Mouse (Mus musculus) heart, postnatal 4 days (tissue): ENCODE results near the gene Ell2. TPM values are rescaled to one million over a fixed set of nuclear protein-coding genes. Genes with fewer than 3 reads are reported as not detected.
"Not testable (repeated sequence)": the region's sequence is repeated elsewhere in the genome, so short reads cannot be mapped to it uniquely, and the experiment has no call there.

ENCODE experiments used
- DNase-seq: peaks from one replicate; pipeline ENCODE4 v3.0.0; 2021
- total RNA-seq, 2 experiments: library from RNA; stranded (reverse); gene quantifications; 2 replicates each; pipeline ENCODE4 v1.2.3; 2021

Gene Ell2
- 10 to 100 TPM in 1 of 2 experiments, 1 to 10 TPM in 1; 8.9 to 11.6 TPM for total RNA-seq

DNA sequence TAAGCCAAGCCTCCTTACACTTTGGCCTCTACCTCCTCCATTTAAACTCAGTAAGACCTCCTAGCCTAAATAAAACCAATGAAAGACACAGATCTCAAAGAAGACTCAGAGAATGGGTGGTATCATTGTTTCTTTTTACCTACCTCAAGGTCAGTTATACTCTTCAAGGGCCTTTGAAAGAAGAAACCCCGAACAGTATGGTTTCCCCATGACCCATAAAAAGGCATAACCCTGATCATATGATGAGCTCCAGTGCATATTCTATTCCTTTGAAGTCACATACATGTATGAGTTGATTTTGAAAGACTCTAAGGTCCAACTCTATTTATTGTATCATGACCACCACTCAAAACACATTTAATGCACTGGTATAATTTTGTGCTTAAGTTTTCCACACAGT, at the start of gene Ell2:
Ell2 (plus strand) TSS at position 301 of the 400 bp plus-strand sequence.
- DNase-seq, result no peak

DNA sequence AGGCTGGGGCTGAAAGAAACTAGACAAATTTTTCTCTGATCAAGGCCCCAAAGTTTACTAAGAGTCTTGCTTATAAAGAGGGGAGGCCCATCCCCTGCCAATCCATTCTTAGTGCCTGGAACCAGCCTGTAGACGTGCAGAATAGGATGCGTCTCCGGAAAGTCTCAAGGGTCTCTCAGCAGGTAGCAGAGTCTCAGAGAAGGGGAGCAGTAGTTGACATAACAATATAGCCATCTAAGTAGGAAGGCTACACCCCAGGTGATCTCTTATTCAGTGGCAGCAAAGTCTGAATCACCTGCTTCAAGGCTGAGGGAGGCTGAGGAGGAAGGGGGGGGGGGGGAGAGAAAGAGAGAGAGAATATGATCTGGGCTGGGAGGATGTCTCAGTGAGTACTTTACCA, 21.1 kb upstream of the Ell2 start:
- DNase-seq, result no peak

DNA sequence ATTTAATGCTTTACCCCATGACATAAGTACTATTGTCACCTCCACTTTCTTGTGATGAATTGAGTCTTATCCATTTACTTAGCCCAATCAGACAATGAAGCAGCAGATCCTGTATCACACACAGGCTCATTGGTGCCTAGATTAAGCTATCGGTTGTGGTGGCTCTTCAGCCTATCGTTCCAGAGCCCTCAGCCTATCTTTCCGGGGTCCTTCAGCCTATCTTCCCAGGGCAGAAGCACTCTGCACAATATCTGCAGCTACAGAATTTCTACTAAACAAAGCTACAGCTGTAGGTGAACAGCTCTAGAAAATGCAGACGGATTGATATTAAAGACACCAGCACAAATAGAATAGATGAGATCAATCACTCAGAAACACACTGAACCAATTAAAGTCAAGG, 19.6 kb upstream of the Ell2 start:
- DNase-seq, result no peak

DNA sequence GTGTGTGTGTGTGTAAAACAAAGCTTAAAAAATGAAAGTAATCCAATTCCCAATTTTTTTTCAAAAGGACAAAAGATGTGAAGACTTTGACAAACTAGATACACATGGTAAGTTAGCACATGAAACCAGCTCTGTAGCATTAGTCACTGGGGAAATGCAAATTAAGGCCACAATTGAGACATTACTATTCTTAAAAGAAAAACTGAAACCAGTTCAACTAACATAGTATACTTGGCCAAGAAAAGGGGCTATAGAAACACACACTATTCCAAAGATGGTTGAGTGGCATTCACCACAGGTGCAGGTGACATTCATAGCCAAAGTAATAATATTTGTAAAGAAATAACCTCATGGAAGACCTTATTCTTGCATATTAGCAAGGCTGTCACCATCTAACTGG, 14.9 kb upstream of the Ell2 start:
- DNase-seq, result no peak

DNA sequence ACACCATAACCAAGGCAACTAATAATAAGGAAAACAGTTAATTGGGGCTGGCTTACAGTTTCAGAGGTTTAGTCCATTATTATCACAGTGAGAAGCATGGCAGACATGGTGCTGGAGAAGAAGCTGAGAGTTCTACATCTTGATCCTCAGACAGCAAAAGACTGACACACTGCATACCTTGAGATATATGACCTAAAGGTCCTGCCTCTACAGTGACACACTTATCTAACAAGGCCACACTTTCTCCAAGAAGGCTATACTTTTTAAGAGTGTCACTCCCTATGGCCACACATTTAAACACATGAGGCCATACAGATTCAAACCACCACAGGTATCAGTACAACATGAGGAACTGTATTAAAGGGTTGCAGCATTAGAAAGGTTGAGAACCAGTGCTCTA, 13.5 kb upstream of the Ell2 start:
- DNase-seq, result no peak

DNA sequence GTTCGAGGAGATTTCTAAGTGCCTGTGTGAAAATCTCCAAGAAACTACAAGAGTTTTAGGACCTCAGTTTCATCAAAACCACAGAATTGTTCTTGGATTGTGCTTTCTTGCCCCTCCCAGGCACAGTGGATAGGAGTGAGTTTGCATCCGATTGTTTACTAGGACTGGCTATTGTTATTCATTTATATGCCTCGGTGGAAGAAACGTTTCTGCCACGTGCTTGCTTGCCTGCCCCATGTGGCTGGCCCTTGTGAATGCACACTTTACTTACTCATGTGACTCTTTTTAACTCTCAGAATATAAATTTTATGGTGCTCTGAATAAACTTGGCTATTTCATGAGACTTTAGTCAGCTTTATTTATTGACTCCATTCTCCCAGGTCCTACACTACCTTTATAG, 3.7 kb upstream of the Ell2 start:
- no peak for DNase-seq

DNA sequence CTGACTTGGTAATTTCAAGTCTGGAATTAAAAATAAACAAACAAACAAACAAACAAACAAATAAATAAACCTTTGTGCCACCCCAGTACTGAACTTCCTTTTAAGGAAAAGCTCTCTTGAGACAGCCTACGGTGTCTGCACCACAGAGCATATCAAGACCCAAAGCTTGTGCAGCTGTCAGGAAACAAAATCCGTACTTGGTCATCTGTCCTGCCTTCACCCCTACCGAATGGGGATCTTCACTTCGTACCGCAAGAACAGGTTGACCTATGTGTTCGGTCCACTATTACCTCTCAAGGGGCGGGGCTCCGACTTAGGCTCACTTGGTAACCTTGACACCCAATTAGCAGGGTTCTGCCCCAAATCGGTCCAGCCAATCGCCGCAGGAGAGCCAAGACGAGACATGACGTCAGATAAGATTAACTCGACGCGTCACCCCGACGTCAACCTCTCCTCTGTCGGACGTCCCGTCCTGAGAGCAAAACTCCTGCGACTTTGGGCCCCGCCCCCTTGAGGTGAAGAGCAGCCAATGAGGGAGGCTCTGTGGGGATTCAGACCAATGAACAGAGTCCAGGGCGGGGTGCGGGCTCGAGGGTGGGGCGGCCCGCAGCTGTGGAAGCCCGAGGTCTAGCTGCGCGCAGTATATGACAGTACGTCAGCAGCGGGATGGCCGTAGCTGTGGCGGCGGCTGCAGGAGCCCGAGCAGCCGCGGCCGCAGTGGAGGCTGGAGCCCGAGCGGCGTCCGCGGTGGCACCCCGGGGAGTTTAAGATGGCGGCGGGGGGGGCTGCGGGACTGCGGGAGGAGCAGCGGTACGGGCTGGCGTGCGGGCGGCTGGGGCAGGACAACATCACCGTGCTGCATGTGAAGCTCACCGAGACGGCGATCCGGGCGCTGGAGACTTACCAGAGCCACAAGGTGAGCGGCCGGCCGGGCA, 592 bp downstream of the Ell2 start:
- peak; percentile 95 for DNase-seq

DNA sequence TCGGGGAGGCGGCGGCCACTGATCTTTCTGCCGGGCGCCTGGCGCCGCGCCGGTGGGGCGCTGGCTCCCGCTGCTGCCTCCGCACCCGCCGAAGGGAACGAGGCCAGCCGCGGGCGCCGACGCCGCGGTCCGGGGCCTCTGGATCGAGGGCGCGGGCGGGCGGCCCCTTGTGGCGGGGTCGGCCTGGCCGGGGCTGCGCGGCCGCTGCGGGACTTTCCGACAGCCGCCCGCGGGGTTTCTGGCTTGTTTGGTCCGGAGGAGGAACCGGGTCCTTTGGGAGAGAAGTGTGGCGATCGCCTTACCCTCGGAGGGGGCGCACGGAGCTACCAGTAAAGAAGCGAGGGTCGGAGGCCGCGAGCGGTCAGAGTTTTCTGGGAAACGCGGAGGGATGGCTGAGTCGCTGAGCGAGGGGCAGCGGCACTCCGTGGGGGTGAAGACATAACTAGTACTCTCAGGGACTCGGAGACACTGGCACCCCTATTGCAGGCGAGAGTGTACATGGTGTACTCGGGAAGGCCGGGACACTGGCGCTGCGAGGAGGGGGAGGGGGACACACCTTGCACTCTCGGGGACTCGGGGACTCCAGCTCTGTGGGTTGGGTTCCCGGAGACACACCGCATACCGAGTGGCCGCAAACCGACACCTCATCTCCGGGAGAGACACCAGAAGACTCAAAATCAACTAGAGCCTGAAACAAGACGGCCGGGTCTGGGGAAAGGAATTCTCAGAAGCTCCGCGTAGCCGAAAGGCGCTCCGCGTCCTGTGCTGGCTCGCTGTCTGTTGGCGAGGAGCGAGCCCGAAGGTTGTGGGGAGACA, 1.5 kb downstream of the Ell2 start:
- peak; percentile 73 for DNase-seq

DNA sequence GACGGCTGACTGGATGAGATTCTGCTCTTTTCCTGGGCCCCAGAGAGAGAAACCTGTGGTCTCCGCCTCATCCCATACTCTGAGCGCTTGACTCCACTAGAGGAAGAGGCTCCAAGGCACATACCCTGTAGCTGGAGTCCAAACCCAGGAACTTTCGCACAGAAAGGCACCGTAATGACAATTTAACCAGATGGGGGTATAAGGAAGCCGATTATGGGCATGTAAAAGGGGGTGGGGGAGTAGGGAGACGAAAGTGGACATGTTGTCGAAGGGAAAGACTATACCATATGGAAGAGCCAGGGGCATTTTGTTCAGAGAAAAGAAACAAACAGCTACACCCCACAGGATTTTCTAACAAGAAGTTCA, 2.1 kb downstream of the Ell2 start:
- no peak for DNase-seq

DNA sequence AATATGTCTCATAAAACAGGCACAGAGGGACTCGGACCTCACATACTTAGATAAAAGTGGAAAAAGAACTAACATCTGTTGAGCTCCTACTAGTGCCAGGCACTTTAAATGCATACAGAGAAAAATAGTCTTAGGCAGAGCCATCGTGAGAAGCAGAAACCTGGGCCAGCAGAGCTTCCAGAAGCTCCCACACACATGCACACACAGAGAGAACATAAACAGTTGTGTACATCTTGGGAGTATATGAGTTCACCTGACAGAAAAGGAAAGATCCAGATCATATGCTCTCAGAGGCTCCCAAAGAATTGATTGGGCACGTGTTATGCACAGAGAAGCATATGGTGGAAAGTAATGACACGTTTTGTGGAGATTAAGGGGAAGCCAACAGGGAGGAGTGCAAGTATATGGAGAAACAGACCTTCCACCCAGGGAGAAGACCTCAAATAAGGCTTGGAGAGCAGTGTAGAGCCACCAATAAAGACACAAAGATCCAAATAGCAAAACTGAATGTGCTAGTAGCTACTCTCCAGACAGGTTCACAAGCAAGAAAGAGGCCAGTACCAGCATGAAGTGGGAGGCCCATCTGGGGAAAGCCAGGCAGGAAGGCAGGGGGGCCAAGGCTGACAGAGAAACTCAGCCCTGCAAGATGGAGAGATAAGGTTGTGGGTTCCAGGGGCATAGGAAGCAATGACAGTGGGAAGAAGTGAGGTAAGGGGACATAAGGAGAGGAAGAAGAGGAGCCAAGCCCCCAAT, 2.6 kb downstream of the Ell2 start:
- DNase-seq, result no peak

DNA sequence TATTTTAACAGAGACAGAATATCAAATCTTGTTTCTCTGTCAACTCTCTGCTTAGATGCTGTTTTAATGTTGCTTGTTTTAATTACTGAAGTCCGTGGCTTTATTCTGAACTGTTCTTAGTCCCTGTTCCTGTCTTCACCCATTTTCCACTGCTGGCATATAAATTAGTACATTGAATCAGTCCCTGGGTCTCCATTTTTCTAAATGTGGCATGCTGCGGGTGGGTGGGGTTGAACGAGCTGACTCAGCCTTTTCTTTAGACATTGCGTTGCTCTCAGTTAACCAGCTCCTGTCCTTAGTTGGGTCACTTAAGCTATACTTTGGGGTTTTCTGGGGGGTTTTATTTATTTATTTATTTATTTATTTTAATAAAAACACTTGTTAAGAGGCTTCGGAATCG, 3.6 kb downstream of the Ell2 start:
- DNase-seq, result no peak

DNA sequence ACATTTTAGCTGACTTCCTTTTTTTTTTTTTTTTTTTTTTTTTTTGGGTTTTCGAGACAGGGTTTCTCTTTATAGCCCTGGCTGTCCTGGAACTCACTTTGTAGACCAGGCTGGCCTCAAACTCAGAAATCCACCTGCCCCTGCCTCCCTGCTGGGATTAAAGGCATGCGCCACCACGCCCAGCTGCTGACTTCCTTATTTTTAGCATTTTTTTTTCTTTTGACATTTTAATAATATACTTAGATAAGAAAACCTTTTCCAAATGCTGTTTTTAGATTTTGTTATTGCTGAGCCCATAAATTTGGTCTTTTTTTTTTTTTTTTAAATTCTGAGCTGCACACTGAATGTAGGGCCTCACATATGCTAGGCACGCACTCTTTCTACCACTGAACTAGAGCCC, 5.0 kb downstream of the Ell2 start:
- not testable (repeated sequence) for DNase-seq

DNA sequence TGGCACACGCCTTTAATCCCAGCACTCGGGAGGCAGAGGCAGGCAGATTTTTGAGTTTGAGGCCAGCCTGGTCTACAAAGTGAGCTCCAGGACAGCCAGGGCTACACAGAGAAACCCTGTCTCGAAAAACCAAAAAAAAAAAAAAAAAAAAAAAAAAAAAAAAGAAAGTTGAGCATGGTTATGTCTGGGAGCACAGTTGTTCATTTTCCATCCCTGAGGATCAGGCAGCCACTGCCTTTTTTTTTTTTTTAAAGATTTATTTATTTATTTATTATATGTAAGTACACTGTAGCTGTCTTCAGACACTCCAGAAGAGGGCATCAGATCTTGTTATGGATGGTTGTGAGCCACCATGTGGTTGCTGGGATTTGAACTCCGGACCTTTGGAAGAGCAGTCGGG, 6.0 kb downstream of the Ell2 start:
- DNase-seq, result not testable (repeated sequence)

DNA sequence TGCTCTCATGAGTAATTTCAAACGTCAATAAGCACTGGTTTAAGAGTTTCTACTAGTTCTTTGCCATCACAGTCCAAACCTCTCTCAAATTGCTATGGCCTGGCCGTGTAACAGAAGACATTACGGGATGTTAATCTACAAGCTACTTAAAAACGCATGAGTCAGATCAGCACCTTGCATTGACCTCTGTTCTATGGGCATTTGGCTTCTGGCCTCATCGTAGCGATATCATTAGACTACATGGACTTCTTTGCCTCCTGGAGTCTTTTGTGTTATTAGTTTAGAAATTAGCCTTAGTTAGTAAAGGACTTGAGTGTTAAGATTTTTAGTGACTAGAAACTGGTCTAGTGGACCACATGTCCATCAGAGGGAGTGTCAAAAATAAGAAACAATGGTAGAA, 7.8 kb downstream of the Ell2 start:
- no peak for DNase-seq

DNA sequence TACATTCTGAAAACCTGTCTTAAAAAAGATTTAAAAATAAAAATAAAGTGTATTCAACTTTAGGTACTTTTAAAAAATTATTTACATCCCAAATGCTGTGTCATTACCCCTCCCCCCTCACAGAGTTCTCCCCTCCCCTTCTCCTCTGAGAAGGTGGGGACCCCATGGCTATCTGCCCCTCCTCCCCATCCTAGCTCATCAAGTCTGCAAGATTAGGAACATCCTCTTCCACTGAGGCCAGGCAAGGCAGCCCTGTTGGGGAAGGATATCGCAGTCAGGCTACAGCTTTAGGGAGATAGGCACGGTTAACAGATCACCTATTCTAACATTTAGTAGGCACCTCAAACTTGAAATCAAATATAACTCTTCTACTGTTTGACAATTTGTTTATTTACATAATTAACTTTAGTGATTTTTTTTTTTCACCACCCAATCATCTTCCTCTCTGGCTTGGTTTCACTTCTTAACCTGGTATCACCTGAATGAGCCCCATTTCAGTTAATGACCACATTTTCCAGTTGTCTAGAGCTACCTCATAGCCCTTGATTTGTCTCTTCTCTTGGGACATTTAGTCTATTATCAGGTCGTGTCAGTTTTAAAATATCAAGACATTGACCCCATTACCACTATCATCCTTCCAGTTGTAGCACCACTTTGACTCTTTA, 11.2 kb downstream of the Ell2 start:
- no peak for DNase-seq

DNA sequence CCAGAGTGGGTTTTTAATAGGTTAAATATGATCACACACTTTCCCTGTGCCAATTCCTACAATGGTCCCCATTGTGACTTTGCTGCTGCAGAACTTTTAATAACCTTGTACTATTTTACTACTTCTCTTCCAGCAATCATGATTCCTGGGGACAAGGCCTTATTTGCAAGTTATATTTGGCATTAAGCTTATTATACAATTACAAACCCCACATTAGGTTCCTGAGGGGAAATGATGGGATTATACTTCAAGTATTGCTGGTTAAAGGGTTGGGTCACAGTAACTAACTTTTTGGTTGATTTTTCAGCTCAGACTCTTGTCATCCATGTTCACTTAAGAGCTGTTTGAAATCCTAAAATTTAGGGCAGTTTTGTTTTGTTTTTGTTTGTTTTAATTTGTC, 11.8 kb downstream of the Ell2 start:
- DNase-seq, result no peak

DNA sequence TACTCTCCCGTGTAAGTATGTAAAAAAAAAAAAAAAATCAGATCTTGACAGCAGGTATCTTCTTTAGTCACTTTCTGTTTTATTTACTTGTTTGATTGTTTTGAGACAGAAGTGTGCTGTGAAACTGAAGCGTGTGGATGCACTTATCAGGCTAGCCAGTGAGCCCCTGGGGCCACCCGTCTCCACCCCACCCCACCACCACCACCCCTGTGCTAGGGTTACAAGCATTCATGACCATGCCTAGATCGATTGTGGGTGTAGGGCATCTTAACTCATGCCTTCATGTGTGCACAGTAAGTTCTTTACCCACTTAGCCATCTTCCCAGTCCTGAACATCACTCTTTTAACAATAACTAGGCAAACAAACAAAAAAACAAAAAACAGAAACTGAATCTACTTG, 13.1 kb downstream of the Ell2 start:
- no peak for DNase-seq

DNA sequence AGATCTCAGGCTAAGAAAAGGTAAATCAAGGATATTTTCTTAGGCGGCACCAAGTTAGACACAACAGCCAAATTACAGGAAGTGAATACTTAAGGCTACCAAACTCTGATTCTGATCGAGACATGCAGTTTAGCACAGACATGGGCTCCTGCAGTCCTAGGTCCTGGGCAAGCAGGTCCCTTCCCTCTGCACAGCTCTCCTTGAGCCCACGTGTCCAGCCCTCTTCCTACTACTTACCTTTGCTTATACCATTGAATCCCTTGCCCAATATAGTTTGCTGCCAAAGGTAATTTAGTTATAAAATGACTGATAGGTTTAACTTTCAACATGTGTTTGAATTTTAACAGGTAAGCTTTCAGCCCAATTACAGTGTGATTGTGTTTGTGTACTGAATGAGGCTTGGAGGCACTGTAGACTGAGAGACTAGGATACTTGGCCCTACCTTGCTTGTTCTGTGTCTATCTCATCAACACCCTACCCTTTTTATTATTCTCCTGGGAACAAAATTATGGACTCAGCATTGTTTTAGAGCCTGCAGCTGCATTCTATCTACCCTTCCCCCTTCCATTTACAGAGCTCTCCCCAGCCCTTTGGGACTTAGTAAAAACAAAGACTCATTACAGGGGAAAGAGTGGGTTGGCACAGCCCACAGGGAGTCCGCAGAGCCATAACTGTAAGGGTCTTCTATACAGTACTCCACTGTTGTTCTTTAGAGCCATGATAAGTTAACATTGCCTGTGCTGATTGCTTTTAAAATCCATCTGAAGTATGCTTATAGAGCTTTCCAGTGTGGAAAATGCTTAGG, 20.2 kb downstream of the Ell2 start:
- no peak for DNase-seq

DNA sequence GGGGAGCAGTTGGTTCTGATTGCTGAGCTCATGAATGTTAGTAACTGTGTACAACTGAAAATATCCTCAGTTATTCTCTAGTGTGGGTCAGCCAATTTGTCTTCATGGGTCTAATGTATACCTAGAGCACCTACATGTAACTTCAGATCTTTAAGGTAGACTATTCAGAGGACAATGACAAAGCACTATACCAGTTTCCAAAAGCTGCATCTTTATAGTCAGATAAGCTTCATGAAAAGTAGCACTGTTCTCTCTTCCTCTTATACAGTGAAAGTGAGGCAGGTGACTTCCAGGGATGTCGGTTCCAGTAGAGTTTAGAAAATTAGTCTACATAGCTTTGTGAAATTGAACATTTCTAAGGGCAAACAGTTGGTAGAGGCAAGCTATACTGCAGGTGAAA, 21.4 kb downstream of the Ell2 start:
- no peak for DNase-seq

DNA sequence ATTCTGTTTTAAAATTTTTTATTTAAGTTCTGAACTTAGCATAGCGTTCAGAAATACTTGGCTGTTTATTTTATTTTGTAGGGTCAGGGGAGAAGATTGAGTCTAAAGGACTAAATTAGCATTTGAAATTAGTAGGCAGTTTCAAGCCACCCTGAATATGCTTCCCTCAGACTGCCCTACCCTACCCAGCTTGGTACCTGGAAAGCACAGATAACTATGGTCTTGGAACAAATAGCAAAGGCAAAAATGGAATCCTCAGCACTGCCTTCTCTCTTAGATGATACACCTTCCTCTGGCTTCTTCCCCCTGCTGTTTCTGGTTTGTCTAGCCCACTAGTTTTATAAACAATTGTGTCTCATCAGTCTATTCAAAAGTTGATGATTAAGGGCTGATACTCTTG, 23.3 kb downstream of the Ell2 start:
- DNase-seq, result no peak

DNA sequence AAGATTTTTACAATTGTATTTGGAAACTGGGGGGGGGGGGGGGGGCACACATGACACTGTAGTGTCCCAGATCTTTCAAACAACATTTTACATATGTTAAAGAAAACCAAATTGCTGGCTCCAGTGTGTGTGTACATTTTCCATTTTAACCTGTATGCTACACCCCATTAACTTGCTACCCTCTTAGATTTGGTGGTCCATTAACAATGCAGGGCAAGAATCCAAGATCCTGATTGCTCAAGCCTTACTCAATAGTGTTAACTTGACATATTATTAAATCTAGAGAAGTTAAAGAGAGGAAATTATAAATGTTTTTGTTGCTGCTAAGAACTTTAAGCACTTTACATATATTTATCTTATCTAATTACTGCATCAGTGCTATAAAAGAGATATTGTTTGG, 24.2 kb downstream of the Ell2 start:
- no peak for DNase-seq
